Mouse (Mus musculus): ENCODE data around the gene Bard1. TPM values are rescaled to one million over a fixed set of nuclear protein-coding genes. Genes with fewer than 3 reads are reported as not detected.

Bard1 gene
- 1 to 10 TPM; 1.4 to 1.5 TPM for total RNA-seq (2021)
- long read RNA-seq, experiment 1, result 0 reads
- long read RNA-seq, experiment 2, result 0 reads

GRCm38 (mm10) chr1:71102344-71103173 is at the start of gene Bard1:
Gene Bard1, minus strand, starts transcription at chr1:71103146.
- peak; percentile 97 to 98 for DNase-seq

DNA sequence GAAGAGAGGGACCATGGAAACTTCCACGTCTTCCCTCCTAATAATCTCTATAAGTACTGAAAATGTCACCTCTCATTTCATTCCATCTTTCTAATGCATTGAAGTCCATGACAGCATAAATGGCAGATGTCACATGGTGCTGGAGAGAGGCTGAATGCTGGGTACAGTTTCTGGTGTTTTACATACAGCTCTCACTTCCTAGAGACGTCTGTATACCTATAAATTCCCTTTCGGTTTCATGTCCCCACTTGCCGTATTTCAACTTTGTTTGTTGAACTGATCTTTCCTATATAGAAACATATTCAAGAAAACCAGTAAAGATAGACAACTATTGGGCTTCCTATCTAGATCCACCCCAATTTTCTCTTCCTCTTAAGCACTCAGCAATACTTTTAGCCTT is 24.2 kb upstream of the Bard1 start:
- DNase-seq, result no peak

GRCm38 (mm10) chr1:71118511-71118910 is 15.6 kb upstream of the Bard1 start:
- DNase-seq, result no peak

DNA sequence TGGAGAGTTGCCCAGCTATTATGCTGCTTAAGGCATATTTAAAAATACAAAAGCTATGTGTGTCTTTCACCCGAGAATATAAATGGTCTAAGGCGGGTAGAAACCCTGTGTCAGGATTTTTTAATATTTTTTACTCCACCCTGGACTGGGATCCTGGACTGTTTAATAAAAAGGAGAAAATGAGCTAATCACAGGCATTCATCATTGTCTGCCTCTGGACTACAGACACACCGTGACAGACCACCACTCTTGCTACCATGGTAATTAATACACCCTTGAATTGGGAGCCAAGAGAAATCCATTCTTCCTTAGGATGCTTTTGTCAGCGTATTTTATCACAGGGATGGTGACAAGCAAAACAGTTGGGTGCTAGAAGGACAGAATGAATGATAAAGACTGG is 14.3 kb upstream of the Bard1 start:
- no peak for DNase-seq

DNA sequence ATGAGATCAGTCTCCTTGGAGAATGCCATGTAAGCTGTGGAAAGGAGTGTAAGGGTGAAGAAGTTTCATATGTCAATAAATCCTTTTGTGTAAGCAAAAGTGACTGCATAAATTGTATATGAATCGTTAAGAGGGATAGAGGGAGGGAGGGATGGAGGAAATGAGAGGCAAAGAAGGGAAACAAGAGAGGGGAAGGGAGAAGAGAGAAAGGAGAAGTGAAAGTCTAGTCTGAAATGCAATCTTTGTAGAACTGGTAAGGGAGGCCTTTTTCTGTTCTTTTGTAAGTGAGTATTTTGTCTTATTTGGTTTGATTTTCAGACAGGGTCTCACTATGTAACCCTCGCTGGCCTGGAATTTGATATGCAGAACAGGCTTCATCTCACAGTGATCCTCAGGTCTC is 12.8 kb upstream of the Bard1 start:
- no peak for DNase-seq

DNA sequence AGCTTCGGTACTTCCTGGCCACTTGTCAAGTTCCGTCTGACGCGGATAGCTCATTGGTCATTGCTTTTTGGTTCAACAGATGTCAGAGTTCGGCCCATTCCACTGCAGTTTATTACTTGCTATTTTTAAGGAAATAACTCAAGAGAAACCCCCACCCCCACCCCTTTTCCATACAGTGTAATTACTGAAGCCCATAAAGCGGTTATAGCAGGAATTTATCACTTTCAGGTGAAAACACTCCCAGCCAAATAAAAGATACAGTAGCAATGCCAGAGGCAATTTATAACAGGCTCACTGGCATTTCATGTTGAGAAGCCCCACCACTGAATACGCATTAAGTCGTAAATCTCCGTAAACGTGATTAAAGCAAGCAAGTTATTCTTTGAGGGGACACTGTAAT is 6.9 kb upstream of the Bard1 start:
- no peak for DNase-seq

- no peak for DNase-seq
These were observed 3.2 kb upstream of the Bard1 start for GRCm38 (mm10) chr1:71106127-71106526.

DNA sequence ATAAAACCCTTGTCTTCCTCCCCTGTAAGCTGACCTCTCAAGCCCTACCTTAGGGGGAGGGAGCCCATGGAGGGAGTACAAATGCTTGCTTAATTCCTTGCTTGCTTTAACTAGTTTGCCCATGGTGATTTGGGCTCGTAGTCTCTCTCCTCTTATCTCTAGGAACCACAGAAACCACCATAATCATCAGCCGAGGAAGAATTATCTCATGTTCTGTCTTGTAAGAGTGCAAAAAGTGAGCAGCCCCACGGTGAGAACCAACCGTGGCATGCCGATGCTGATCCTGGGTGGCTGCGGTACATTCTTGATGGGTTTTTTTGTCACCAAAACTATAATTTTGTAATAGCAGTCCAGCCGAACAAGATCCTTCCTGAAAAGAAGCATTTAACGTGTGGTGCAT is 2.8 kb upstream of the Bard1 start:
- no peak for DNase-seq

- peak in 1 of 2 experiments; percentile 9 for DNase-seq
These were observed 373 bp upstream of the Bard1 start for GRCm38 (mm10) chr1:71103174-71103864.

- no peak for DNase-seq
These were observed 1.5 kb downstream of the Bard1 start for GRCm38 (mm10) chr1:71101369-71101970.

DNA sequence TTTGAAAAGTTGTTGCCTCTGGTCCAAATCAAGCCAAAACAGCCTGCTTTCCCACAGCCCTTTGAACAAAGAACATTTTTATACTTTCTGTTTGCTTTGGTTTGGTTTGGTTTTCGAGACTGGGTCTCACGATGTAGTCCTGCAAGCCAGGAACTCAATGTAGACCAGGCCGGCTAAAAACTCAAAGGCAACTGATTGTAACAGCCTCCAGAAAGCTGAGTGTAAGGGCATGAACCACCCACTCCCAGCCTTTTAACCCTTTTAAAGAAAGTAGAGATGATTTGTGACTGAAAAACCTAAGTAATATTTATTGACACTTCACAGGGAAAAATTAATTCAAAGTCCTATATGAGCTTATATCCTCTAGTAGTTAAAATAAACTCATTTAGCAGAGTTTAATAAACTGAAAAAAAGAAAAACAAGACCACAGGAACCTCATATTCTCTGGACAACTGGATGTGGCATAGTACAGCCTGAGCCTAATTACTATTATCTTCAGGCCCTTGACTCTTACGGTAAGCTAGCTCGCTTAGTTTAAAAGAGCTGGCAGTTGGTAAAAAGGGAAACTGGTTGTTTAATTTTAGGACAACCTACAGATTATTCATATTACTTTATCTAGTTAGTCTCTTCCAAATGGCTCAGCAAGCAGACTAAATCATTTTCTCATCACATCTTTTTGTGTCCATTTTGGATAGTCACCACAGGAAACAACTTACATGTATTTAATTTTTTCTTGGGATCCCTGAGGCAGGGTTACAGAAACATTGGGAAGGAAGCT is 2.2 kb downstream of the Bard1 start:
- no peak for DNase-seq

DNA sequence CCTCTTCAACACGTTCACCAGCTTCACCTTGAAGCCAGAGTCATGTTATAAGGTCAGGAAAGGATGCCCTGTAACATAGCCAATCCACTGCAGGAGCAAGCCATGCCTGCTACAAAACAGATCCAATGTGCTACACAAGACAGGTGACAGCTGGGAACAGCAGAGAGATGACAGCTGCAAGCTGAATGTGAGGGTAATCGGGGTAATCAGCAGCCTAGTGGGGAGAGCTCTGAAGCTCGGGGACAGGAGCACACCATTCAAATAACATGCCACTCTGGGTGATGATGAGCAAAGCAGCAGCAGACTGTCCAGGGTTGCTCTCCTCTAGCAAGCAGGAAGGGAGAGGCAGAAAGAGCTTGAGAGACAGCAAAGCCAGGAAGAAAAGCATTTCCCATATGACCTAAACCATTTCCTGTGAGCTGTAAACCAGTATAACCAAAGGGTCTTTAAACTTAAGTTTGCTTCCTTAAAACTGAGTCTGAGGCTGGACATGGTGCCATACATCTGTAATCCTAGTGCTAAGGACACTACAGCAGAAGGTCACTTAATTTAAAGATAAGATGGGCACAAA is 2.9 kb downstream of the Bard1 start:
- no peak for DNase-seq

DNA sequence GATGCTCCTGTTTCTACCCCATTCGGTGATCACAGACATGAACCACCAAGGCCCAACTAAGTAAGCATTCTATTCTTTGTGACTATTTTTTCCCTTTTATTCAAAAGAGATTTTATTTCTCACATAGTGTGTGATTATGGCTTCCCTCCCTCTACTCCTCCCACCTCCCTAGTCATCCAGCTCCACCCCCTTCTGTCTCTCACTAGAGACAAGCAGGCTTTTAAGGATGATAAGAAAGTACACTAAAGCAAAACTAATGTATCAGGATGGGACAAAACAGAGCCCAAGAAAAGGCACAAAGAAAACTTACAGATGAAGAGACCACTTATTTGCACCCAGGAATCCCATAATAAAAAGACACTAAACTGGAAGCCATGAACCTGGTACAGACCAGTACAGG is 6.9 kb downstream of the Bard1 start:
- no peak for DNase-seq

GRCm38 (mm10) chr1:71095211-71095805 is 7.6 kb downstream of the Bard1 start:
- DNase-seq, result no peak

GRCm38 (mm10) chr1:71075651-71076050 is 27.3 kb downstream of the Bard1 start:
- DNase-seq, result no peak

- no peak for DNase-seq
These were observed 32.2 kb downstream of the Bard1 start for GRCm38 (mm10) chr1:71070771-71071170.

DNA sequence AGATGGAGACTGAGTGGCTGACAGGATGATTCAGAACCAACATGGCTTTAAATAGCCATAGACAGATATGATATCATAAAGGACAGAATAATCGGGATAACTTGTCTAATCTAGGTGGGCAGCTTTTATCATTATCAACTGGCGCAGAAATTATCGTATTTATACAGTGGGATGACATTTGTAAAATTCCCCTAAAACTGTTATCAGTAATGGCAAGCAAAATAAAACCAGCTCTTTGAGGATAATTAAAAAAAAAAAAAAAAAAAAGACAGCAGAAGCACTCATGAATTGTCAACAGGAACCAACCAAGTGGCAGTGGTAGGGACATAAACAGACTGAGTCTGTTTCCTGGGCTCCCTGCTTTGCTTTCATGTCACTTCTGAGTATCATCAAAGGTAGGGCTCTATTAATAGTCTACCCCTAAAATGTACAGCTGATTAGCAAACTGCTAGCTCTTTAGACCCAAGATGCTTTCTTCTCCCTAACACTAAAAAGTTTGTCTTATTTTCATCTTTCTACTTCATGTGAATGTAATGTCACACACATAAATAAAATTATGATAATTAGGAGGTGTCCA is 34.1 kb downstream of the Bard1 start:
- DNase-seq, result no peak

DNA sequence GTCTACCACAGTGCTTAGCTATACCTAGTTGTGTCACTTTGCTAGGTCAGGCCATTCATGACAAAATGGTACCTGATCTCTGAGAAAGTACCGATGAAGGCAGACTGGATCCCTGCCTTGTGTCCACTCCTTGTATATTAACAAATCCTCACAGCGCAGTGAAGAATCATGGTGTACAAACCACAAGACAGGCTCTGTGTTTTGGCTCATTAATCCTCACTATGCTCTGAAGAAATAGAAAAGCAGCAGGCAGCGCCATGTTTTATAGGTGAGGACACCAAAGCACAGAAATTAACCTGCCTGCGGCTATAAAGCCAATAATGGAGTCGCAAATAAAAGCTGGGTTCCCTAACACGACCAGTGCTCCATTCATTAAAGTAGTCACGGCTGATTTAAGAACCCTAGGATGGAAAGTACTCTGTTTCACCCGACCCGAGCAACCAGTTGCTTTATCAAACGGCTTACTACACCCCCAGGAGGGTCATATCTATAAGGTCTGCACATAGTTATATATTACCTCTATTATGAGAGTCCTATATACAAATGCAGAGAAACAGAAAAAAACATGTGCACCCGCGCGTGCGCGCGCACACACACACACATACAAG is 39.0 kb downstream of the Bard1 start:
- DNase-seq, result no peak

GRCm38 (mm10) chr1:71056143-71056542 is 46.8 kb downstream of the Bard1 start:
- peak; percentile 2 to 5 for DNase-seq

- DNase-seq, result no peak
These were observed 47.5 kb downstream of the Bard1 start for GRCm38 (mm10) chr1:71055454-71055853.

GRCm38 (mm10) chr1:71052756-71053155 is 50.2 kb downstream of the Bard1 start:
- no peak for DNase-seq
